13 mouse cellular contexts compared by ENCODE assay signal in genomic region chr7:16601683-16602102, GRCm38 (mm10). TPM values are rescaled to one million over a fixed set of nuclear protein-coding genes. Genes with fewer than 3 reads are reported as not detected.
DNase-seq lines count a peak whose midpoint lies in the region; ATAC-seq and TF ChIP-seq lines count a peak whose summit lies in the region.
"Had no signal": no experiment of that assay in that cellular context is flagged by ENCODE, and none has a peak within 500 bp of the region (broad histone marks: within the 10 kb centered on the region; RNA-seq: fewer than 3 reads in every experiment).

No protein-coding gene starts in this region.

- H3K9me3 ChIP-seq in heart, embryonic 12.5 days (replicated peaks), result no peaks in the 10 kb centered on the region

- H3K4me3 ChIP-seq in heart, embryonic 12.5 days, result no peak overlapping the region
- H3K4me3 ChIP-seq in liver, adult 2 months (ENCODE audit: insufficient read depth, low read depth, low read length), result no peak overlapping the region

- no peak for TF ChIP-seq POLR2A in liver, adult 2 months (IDR thresholded peaks at IDR 0.05; ENCODE audit: extremely low read depth, insufficient read depth, low read length)

- peak overlapping the region; percentile 1; the same call in 1 of the 2 replicates for H3K9ac ChIP-seq in heart, embryonic 12.5 days
- H3K9ac ChIP-seq in liver, adult 2 months (ENCODE audit: low read depth, low read length), result peak overlapping the region; percentile 2; the same call in 1 of the 2 replicates
- H3K9ac ChIP-seq: hindbrain, embryonic 14.5 days had no signal

- DNase-seq in heart, postnatal 14 days, result no peak
- peak; percentile 55 for DNase-seq in ovary, postnatal 36 days (ENCODE audit: low spot score)
- DNase-seq in ovary, postnatal 10 days (ENCODE audit: low spot score), result no peak
- DNase-seq in liver, adult 2 months (ENCODE audit: extremely low read depth, low read depth, low spot score), result no peak
- DNase-seq in yolk sac, embryonic 10.5 days (ENCODE audit: low spot score), result peak; percentile 77
- DNase-seq in adrenal gland, postnatal 14 days, result no peak
- no peak for DNase-seq in gastrocnemius, adult 8-10 months (ENCODE audit: low spot score in 2 of 2)
- DNase-seq: cerebellum, postnatal 14 days; gastrocnemius, postnatal 14 days; midbrain, embryonic 14.5 days had no signal

- peaks cover 50% of the 10 kb centered on the region for H3K79me2 ChIP-seq in liver, adult 2 months (ENCODE audit: control insufficient read depth, insufficient read depth, low read length)

- H3K4me1 ChIP-seq in heart, embryonic 12.5 days (replicated peaks), result peaks cover 52% of the 10 kb centered on the region
- peaks cover 47% of the 10 kb centered on the region for H3K4me1 ChIP-seq in liver, adult 2 months (ENCODE audit: control insufficient read depth, insufficient read depth, low read length)

- peak overlapping the region; percentile 81 for H3K27ac ChIP-seq in heart, embryonic 12.5 days (ENCODE audit: poor library complexity, severe bottlenecking)
- H3K27ac ChIP-seq in liver, adult 2 months (replicated peaks; ENCODE audit: insufficient read depth, low read depth, low read length), result peak overlapping the region; percentile 22
- H3K27ac ChIP-seq: hindbrain, embryonic 14.5 days had no signal

- peak overlapping the region; percentile 43 for H3K4me2 ChIP-seq in heart, embryonic 12.5 days
- H3K4me2 ChIP-seq: hindbrain, embryonic 14.5 days had no signal

- WGBS in heart, embryonic 12.5 days, result 6% methylated on average over 4 of the region's 4 CpGs
- 30% methylated on average over 4 of the region's 4 CpGs for WGBS in liver, adult 2 months

- no peak for TF ChIP-seq CTCF in liver, adult 2 months (IDR thresholded peaks at IDR 0.05; ENCODE audit: low read depth, low read length)

- H3K27me3 ChIP-seq in heart, embryonic 12.5 days (replicated peaks), result no peaks in the 10 kb centered on the region
- H3K27me3 ChIP-seq in liver, adult 2 months (ENCODE audit: control insufficient read depth, insufficient read depth, low read length), result no peaks in the 10 kb centered on the region

- intact Hi-C loops in heart, postnatal 14 days (cut with DNase I), result no loop called here

- no peak for ATAC-seq in heart, embryonic 12.5 days (ENCODE audit: insufficient number of reproducible peaks, low FRiP score)
- ATAC-seq: forebrain, embryonic 14.5 days had no signal

- H3K36me3 ChIP-seq in heart, embryonic 12.5 days, result peaks cover 9% of the 10 kb centered on the region
- H3K36me3 ChIP-seq in liver, adult 2 months (ENCODE audit: control insufficient read depth, insufficient read depth, low read length), result no peaks in the 10 kb centered on the region

RNA-seq across cellular contexts. Expression of gene Arhgap35, which starts 13.1 kb away (rescaled TPM):
- 20.3 and 21.4 TPM in 2 replicates for polyA plus RNA-seq in heart, embryonic 12.5 days (2016; fragmentation: Nextera tagmentation; extraction: Ambion mirVana)
- 10 to 100 TPM; 42.8 to 44.1 TPM for total RNA-seq in heart, postnatal 14 days (2021)
- 30.4 and 38.9 TPM in 2 replicates for total RNA-seq in liver, adult 2 months (2014; rRNA removed)
- 20.7 and 22.2 TPM in 2 replicates for polyA plus RNA-seq in liver, adult 2 months (2012; rRNA removed)
- 55.2 and 57.6 TPM in 2 replicates for total RNA-seq in adrenal gland, postnatal 14 days (2021)
- total RNA-seq in gastrocnemius, adult 8-10 months (2022), result 10 to 100 TPM; 18.1 to 27.8 (median 23.0) TPM

Comparison
In these comparisons a context has a peak if more than half of its experiments do, and no peak if none do; other contexts are left out.
1. DNase-seq: peak in ovary, postnatal 36 days (single experiment) and yolk sac, embryonic 10.5 days (single experiment); none in heart, postnatal 14 days (0 of 2), ovary, postnatal 10 days (single experiment), liver, adult 2 months (single experiment), adrenal gland, postnatal 14 days (single experiment) and gastrocnemius, adult 8-10 months (0 of 2).